Mouse (Mus musculus): ENCODE results near the gene Specc1. TPM values are rescaled to one million over a fixed set of nuclear protein-coding genes. Genes with fewer than 3 reads are reported as not detected.
"Not testable (repeated sequence)": the region's sequence is repeated elsewhere in the genome, so short reads cannot be mapped to it uniquely, and the experiment has no call there.

The Specc1 gene
- total RNA-seq (2021), result 10 to 100 TPM; 72.9 to 77.6 TPM
- long read RNA-seq, experiment 1, full-length matches to known transcripts, result 12 of 36 reads
- long read RNA-seq, experiment 1, partial matches to known transcripts, result 7 of 36 reads
- long read RNA-seq, experiment 1, other reads (novel, unspliced or antisense), result 17 of 36 reads
- long read RNA-seq, experiment 2, full-length matches to known transcripts, result 15 of 29 reads
- long read RNA-seq, experiment 2, partial matches to known transcripts, result 11 of 29 reads
- long read RNA-seq, experiment 2, other reads (novel, unspliced or antisense), result 3 of 29 reads

DNA sequence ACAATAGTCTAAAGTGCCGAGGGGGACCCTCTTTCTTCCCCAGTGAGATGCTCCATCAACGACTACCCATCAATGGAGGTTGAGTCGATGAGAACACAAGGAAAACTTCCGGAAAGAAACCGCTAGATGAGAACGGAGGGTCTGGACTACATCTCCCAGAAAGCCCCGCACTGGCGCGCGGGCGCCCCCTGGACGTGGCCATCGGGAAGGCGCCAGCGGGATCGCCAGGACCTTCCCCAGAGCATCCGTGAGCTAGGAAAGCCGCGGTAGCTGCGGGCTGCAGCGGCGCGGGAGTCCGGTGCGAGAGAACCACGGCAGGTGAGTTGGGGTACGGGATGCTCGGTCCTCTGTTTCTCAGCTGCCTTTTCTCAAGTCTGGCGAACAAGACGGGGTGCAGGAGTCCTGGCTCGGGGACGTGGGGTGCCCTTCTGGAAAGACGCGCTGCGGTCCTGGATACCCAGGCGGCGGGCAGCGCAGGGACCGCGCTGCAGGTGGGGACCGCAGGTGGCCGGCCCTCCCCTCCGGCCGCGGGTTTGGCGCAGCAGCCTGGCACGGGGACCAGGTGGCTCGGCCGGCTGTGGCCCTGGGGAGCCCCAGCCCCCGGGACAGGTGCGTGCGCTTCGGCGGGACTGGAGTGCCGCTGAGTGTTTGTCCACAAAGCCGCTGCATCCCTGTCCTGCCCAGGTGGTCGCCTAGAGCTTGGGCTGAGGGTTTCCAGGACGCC, at the start of gene Specc1:
Gene Specc1 (plus strand): TSS at position 192 of the 724 bp plus-strand sequence.
- peak; percentile 96 to 97 for DNase-seq (ENCODE audit: low spot score in 2 of 2)

DNA sequence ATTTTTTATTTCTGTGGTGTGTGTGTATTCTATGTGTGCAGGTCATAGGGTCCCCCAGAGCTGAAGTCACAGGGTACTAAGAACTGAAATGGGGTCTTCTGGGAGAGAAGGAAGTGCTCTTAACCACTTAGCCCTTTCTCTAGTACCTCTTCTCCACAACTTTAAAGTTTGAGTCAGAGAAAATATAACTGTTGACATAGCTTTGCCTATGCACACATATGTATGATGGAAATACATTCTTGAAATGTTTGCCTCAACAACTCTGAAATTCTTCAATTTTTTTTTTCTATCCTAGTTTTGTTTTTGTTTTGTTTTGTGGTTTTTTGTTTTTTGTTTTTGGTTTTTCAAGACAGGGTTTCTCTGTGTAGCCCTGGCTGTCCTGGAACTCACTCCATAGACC, 48.2 kb upstream of the Specc1 start:
- DNase-seq (ENCODE audit: low spot score in 2 of 2), result no peak

DNA sequence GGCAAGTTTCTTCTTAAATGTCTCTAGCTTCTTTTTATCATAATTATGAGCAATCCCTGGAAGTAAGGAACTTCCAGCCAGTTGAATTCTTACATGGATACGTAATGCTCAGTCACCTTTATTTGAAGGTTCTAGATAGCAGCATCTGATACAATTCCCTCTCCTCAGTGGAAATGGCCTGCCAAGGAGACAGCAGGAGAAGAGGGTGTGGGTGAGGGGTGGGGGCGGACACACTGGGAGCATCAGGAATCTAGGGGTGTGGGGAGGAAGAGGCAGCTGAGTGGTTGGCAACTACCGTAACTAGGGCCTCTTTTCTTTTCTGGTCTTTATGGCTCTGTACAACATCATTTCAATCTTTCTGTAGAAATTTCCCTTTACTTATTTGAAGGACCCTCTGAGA, 36.9 kb upstream of the Specc1 start:
- peak; percentile 4 to 14 for DNase-seq (ENCODE audit: low spot score in 2 of 2)

DNA sequence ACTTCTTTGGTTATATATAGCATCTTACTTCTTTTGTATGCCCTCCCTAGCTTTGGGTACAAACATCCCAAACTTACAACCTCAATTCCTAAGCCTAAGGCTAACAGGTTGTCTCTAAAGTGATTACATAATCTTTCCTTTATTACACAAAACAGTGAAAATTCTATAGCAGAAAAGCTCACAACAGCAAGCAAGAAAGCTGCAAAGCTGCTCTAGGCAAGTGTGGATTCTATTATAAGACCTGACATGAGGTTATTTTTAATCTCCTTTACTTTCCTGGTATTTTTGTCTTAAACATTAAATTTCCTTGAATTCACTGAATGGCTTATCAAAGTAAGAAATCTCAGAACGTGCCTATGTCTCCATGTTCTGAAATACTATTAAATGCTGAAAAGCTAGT, 33.3 kb upstream of the Specc1 start:
- DNase-seq (ENCODE audit: low spot score in 2 of 2), result no peak

DNA sequence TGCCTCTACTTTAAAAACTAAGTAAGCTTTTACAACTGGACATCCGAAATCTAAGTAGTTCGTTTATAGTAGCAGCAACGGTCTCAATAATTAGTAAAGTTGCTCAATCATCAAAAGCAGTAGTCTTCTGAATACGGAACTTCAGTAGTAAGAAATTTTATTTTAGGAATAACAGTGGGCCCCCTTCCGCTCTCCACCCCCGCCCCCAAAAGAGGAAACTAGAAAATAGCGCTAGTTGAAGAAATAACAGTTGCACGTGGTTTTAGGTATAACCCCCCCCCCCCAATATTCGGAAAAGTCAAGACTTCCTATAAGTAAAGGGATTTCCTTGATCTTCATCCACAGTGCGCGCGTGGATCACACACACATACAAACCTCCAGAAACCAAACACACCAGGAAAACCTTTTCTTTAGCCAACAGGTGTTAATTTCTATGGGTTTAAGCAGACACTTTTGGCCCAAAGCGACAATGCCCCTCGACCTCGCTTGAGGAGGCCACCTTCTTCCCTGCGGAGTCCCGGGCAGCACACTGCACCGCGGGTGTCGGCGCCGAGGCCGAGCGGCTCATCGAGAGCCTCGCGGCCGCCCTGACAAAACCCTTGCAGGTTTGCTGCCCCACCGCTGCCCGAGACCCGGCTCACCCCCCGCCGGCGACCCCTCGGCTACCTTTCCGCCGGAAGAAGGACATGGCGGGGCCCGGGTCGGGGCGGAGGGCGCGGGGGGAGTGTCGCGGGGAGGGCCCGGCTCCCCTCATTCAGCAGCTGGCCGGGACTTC, 27.1 kb upstream of the Specc1 start:
- DNase-seq (ENCODE audit: low spot score in 2 of 2), result no peak

DNA sequence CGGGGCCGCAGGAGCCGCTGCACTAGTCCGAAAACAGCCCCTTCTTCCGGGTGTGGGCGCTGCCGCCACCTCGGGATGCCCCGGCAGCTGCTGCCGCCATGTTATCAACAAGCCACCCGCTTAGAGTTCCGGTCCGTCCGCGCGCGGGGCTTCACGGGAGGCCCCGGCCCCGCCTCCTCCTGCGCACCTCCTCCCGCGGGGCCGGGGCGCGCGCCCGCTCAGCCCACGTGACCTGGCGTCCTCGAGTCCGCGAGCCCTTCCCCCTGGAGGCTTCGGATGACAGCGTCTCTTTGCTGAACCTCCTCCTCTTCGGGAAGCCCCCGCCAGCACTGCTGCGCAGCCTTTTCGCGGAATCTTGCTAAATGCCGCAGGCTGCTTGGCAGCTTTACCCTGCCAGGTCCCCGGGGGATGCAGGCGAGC, 26.5 kb upstream of the Specc1 start, which contains the start of gene Akap10:
Gene Akap10 (minus strand): TSS at position 155 of the 420 bp plus-strand sequence.
- peak; percentile 91 to 95 for DNase-seq (ENCODE audit: low spot score in 2 of 2)

DNA sequence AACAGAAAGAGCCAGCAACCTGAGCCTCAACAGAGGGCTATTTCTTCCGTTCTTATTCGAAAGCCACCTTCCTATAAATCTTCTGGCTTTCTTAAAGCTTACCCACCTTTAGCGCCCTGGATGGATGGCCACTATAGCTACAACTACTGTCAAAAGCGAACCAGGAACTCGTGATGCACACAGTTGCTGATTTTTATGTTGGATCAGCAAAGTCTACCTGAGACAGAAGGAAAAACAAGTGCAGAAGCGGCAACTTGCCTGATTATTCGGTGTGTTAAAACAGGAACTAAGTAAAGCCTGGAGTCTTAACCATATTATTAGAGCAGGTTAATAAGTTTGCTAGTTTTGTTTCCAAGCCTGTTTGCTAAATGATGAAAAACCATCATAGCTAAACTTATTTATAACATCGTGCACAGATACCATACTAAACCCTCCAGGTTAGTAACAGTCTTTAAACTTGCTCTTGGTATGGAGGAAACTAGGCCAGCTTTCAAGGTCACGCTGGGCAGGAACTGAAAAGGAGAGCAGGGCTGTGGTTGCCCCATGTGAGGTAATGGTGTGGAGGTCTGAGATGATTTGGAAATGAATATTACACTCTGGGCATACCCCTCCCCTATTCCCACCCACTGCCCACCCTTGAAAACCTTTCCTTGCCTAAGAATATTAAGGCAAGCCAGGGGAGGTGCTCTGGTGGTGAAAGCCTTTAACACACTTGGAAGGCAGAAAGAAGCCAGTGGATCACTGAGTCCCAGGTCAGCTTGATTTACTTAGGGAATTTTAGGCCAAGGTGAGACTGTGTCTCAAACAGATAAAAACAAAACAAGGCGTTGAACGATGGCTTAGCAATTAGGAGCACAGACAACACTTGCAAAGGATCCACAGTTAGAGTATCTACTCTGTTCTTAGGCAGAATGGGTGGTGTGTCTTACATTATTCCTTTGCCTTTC, 25.6 kb upstream of the Specc1 start:
- no peak for DNase-seq (ENCODE audit: low spot score in 2 of 2)

DNA sequence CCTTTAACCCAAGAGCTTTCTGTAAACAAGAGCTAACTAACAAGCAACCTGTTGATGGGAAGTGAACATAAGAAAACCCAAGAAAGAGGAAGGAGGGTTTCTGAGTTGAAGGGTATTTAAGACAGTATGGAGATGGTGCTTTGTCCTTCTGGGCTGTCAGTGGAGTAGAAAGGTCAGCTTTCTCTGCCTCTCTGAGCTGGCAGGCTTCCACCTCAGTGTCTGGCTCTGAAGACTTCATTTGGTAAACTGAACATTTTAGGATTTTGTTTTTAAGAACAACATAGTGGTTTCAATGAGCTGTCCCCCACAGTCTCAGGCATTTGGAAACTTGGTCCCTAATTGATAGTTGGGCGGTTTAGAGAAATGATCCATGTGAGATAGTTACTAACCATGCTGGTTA, 18.8 kb upstream of the Specc1 start:
- no peak for DNase-seq (ENCODE audit: low spot score in 2 of 2)

DNA sequence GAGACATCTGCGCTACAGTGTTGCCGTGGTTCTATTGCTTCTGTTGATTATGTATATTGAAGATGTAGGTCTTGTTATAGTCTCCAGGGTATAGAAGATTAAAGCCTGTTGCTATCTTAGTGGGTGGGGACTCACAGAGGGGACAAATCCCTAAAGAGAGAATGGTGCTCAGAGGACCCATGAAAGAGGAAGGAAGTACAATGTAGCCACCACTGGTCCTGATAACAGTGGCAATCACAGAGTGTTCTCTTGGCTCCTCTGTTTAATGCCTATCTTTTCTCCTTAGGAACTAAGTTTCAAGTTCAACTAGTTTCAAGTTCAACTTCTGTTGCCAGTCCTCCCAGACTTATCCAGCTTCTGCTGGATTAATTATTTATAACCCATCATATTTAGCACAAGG, 13.7 kb upstream of the Specc1 start:
- no peak for DNase-seq (ENCODE audit: low spot score in 2 of 2)

DNA sequence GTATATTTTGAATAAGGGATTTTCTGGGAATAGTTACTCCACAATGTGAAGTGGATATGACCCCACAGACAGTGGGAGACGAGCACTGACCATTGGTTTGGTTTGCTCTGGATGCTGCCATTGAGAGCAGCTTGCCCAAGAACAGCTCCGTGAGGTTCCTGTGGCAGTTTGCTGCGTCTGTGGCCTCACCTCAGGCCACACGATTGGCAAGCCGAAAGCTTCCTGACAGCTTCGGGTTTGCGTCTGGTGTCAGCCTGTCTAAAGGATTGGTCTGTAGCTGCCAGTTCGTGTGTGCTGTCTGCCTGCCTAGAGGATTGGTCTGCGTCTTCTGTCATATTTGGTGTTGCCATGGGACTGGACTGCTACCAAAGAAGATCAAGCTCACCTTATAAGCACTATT, 12.1 kb upstream of the Specc1 start:
- DNase-seq (ENCODE audit: low spot score in 2 of 2), result no peak

DNA sequence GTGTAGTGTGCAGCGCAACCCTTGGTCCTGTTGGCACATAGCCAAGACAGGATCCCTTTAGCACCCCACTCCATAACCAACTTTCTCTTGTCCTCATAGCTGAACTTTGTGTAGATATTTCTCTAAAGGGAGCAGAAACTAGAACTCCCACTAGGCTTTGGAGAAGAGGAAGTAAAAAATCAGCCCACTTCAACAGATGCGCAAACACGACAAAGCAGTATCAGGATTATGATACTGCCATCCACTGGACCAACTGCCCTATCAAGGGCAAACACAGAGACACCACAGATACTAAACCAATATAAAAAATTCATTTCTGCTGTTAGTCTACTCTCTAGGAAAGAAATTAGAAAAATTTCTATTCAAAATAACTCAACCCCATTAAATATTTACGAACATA, 10.0 kb upstream of the Specc1 start:
- DNase-seq (ENCODE audit: low spot score in 2 of 2), result no peak

DNA sequence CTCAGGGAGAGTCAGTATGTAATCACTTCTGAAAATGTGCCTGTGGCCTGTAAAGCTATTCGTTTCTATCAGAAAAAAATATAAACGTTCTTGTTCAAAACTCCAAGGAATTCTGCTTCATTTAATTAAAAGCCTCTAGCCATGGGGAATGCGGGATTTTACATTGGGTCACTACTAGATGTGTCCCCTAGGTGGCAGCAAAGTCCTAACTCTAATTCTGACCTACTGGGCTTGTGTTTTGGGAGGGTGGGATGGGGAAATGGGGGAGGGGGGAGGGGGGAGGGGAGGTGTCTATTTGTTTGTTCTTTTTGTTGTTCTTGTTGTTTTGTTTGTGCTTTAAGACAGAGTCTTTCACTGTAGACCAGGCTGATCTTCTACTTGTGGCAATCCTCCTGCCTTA, 7.2 kb upstream of the Specc1 start:
- peak; percentile 53 to 64 for DNase-seq (ENCODE audit: low spot score in 2 of 2)

DNA sequence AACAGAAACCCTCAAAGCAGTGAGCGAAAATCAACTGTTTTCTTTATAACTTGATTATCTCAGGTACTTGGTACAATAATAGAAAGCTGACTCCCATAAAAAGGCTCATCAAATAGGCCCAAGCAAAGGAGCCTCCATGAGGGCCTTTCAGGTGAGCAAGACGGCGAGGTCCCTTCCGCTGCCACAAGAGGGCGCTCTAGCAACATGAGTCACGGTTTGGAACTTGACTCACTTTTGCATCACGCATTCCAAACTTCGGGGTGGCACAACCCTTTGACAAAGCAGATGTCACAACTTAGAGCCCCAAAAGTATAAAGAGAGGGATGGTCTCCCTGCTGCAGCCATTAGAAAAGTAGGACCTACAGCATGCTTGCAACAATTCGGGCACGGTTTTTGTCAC, 5.9 kb upstream of the Specc1 start:
- DNase-seq (ENCODE audit: low spot score in 2 of 2), result peak; percentile 86 to 94

DNA sequence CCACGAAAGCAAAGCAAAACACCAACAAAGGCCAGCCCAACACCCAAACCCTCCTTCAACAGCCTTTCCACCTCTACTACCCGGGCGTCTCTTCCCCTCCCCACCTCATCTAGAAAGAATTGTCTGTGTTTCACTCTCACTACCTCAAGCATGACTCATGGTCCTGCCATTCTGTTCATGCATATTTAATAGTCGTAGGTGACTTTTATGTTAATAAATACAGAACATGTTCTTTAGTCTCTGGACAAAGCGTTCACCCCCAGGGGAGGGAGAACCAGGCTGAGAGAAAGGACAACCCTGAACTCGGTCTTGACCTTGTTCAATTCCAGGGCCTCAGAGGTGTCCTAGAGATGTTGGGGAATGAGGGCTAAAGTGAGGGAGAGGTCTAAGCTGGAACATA, 1.4 kb upstream of the Specc1 start:
- DNase-seq (ENCODE audit: low spot score in 2 of 2), result no peak

DNA sequence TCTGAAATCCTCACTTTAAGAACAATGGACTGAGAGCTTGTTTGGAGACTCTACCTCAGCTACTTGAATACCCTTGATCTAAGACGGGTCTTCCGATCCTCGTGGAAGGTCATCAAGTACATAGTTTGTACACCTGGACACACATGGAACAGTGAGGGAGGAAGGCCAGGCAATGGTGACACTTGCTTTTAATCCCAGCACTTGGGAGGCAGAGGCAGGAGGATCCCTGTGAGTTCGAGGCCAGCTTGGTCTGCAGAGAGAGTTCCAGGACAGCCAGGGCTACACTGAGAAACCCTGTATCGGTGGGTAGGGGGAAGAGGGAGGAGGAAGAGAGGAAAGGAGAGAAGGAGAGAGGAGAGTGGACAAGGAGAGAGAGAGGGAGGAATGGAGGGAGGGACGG, 612 bp upstream of the Specc1 start:
- DNase-seq (ENCODE audit: low spot score in 2 of 2), result no peak

DNA sequence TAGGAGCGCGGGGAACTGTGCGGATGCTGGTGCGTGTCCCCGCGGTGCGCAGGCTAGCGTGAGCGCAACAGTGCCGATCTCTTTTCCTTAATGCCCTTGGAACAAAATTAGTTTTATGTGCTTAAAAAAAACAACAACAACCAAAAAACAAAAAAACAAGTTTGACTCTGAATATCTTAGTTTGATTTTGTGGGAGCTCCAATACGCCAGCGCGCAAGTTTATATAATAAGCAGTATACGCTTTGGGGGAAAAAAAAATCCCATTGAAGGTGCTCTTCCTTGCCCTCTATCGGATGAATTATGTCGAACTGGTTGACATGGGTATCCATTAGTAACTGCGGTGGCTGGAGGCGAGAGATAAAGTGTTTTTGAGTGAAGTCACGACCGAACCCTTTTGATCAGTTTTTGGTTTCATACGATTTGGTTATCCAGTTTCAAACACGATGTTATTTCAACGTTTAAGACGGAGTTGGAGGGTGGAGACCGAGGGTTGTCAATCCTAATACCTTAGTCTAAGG, 792 bp downstream of the Specc1 start:
- no peak for DNase-seq (ENCODE audit: low spot score in 2 of 2)

DNA sequence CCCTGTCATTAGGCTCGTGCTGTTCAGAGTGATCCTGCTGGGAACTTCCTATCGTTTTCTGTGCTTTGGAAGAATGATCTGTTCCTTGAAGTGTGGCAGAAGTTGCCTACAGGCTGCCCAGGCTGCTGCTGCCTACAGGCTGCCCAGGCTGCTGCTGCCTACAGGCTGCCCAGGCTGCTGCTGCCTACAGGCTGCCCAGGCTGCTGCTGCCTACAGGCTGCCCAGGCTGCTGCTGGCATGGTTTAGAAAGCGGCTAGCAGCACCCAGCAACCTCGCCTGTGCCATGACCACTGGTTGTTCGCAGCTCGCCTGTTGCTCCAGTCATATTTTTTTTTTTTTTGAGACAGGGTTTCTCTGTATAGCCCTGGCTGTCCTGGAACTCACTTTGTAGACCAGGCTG, 2.1 kb downstream of the Specc1 start:
- not testable (repeated sequence) for DNase-seq (ENCODE audit: low spot score in 2 of 2)

DNA sequence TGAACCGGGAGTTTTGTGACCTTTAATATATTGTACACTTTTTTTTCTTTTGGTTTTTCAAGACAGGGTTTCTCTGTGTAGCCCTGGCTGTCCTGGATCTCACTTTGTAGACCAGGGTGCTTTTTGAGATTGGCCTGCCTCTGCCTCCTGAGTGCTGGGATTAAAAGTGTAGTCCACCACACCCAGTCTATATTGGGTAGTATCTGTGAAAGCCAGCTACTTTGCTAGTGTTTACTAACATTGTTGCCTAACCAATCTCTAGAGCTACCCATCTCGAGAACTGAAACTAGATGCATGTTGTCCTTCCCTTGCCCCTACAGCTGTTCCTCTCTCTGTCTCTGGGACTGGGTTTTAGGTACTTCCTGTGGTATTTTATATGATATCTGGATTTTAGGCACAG, 3.5 kb downstream of the Specc1 start:
- DNase-seq (ENCODE audit: low spot score in 2 of 2), result no peak

DNA sequence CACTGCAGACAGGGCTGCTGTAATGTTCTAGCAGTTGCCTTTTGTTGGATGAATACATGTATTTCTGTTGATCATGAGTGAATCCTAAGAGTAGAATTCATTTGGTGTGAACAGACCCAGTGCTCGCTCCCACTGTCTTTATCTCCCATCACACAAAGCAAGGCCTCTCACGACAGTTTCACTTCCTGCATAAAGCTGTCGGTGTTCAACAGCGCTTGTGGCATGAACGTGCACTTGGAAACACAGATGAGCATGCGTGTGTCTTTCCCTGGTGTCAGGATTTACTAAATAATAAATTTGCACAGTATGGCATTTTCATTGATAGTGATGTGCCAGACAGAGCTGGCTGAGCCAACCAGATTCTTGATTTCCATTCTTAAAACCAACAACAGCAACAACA, 6.1 kb downstream of the Specc1 start:
- DNase-seq (ENCODE audit: low spot score in 2 of 2), result no peak

DNA sequence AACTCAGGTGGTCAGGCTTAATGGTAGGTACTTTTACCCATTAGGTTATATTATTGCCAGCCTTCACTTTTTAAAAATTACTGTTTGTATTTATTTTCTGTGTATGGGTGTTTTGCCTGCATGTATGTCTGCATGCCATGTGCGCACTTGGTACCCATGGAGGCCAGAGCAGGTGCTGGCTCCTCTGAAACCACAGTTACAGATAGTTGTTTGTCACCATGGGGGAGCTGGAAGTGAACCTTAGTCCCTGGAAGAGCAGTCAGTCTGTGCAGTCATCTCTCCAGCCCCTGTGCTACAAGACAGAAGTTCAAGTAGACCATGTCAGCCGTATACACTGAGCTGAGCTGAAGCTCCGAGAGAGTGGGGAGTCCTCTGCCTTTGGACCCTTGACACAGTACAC, 6.6 kb downstream of the Specc1 start:
- no peak for DNase-seq (ENCODE audit: low spot score in 2 of 2)

DNA sequence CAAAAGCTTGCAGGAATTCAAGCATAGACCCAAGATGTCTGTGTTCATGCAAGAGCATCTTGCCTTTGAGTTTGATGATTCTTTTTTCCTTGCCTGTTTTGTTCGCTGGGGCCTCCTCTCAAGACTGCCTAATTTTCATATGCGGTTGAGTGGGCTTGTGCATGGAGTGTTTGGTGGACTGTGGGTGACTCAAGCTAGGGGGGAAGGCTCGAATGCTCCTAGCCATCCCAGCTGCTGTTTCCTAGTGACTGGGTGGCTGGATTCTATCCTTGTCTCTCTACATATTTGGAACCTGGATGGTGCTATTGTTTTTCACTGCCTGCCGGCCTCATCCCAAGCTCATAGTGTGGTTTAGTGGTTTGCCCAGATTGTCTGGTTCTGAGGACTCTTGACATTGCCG, 8.0 kb downstream of the Specc1 start:
- DNase-seq (ENCODE audit: low spot score in 2 of 2), result peak; percentile 10 to 52
